Mouse (Mus musculus) retina, postnatal 1 day (tissue): Measurements from ENCODE around the gene Tcf12.

Experiments
- DNase-seq: peaks from one replicate; pipeline ENCODE4 v3.0.0-alpha.2; 2012

Tcf12 gene

GRCm38 (mm10) chr9:72085017-72085416, 26.7 kb downstream of the Tcf12 start:
- no peak for DNase-seq

DNA sequence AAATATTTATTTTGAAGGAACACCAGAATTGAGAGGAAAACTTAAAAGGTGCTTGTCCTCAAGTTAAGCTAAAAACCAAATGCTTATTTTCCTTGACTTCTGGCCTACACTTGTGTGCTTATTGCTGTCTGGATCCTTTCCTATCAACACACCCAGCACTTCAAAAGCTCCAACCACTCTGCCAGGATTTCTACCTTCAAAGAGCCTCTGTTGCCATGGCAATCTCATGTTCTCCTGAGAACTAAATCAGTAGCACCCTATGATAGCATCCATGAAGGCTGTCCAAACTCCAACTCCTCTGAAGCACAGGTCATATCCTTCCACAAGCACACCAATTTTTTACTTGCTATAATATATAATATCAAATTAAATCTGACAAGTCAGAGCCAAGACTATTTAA, 27.5 kb downstream of the Tcf12 start:
- no peak for DNase-seq

DNA sequence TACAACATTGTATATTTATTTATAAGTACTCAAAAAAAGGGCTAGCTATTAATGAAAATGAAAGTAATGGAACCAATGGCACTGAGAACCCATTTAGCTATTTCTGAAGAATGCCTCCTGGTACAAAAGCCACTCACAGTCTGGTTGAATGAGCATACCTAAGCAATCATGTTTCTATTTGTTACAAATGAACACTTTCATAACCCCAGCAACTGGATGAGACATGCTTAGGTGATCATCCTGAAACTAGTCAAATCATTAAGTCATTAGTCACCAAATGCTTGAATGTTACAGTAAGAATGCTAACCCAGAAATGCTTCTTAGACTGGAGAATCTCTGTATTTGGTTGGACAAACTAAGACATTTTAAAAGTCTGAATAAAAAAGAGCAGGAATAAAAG, 35.5 kb downstream of the Tcf12 start:
- DNase-seq = peak; percentile 9

DNA sequence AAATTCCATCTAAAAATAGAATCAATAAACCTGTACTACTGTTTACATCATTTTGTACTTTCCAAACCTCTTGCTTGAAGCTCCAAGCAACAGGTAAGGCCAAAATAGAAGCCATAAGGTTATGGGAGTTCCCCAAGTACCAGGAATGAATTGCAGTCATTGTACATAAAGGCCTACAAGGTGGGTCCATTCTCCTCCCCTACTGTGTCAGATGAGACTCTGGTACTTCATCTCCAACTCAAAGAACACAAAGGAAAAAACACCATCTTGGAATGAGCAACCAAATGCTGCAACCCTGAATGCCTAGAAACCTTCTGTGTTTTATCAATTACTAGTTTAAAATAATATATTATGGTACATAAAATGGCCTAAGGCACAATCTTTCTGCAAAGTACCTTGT, 45.5 kb downstream of the Tcf12 start:
- no peak for DNase-seq

- DNase-seq = no peak
Observed at GRCm38 (mm10) chr9:72053144-72053543, 58.5 kb downstream of the Tcf12 start.

- no peak for DNase-seq
Observed at GRCm38 (mm10) chr9:72040156-72040555, 71.5 kb downstream of the Tcf12 start.

DNA sequence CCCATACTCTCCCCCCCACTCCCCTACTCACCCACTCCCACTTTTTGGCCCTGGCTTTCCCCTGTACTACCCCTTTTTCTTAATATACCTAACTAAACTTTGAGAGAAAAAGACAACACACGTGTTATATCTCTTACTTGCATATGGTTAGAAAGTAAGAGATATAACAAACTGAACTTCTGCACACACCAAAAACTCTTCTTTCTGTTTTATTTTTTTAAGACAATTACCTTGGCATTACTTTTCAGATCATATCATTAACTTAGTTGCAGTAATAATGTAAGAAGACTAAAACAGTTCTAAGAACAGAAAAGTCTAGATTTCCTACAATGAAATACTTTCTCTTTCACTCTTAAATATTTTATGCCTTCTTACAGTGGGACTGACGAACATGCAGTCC, 72.3 kb downstream of the Tcf12 start:
- DNase-seq = no peak

GRCm38 (mm10) chr9:72037059-72037516, 74.6 kb downstream of the Tcf12 start:
- no peak for DNase-seq

DNA sequence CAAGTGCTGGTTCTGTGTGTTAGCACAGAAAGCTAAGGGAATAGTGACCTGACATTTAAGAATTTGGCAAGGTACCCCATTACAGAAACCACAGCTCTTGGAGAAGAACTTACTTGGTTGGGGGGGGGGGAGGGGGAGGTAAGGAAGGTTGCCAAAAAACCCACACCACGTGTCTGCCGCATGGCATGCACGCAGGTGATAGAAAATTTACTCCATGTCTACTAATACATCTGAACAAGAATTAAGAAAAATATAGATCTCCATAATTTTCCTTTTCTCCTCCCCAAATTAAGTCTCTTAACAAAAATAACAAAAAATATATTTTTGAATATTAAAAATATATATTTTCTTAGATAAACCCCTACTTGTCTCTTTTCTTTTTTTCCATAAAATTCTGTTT, 75.4 kb downstream of the Tcf12 start:
- no peak for DNase-seq

DNA sequence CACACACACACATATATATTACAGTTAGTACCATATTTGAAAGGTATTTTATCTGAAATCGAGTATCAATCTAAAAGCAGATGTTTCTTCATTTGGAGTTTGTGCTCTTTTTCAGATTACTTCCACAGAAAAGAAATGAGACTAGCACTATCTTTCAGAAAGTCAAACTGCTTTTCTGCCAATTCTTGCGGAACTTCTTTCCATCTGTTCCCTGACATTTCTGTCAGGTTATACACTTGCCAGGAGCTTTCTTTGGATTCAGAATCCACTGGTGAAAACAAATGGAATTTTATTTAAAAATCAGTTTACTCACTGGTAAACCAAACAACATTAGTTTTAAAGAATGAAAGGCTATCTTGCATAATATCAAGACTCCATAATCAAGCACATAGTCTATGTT, 78.4 kb downstream of the Tcf12 start:
- no peak for DNase-seq

DNA sequence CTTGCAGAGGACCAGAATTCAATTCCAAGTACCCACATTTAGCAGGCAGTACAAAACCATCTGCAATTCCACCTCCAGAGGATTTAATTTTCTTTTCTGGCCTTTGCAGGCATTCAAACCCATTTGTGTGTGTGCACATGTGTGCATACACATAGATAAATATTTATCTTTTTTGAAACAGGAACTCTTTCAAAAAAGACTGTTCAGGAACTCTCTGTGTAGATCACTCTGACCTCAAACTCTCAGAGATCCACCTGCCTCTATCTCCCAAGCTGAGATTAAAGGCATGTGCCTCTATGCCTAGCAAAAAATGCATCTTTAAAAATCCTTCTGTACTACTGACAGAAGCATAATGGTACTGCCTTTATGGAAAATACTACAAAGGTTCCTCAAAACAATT, 81.4 kb downstream of the Tcf12 start:
- no peak for DNase-seq

DNA sequence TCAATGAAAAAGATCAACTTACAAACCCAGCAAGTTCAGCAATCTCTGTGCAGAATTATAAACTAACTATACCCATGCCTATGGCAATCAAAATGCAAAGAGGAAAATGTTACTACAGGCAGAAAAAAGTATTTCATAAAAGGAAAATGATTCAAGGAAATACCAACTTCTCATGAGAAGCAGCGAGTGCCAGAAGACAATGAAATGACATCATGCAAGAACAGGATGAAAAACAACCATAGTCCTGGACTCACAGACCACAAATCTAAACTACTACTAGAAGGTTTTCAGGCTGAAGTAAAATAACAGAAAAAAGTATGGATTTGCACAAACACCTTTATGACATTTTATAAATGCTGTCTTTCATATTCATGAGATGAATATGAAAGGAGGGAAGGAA, 82.1 kb downstream of the Tcf12 start:
- DNase-seq = no peak

DNA sequence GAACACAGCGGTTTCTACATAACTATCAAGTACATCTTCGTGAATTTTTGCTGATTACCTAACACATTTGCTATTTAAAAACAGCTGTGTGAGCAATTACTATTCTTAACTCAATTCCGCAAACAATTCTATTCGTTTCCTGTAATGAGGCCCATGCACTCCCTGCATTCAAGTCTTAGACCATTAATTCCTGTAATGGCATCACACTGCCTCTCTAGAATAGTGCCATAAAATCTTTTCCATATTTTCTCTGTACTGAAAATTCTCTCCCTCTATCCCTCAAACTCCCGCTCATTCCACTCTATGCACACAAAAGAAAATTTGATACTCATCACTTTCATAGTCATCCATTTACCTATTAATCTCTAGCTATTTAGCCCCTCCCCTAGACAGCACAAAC, 88.4 kb downstream of the Tcf12 start:
- no peak for DNase-seq

DNA sequence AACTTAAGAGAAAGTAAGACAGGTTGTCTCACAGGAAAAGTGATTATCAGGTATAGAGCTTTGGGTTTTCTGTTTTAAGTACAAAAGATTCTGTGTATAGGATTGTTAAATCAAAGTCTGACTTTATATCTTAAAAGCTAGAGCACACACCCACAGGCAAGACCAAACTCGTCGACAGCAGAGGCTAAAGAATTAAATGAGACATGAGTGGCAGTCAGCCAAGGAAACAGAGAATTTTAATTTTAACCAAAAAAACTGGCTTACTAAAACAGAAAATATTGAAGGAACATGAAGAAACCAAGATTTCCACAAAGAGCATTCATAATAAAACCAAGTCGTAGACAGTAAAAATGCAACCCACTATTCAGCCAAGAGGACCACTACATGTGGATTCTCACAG, 90.2 kb downstream of the Tcf12 start:
- DNase-seq = no peak

DNA sequence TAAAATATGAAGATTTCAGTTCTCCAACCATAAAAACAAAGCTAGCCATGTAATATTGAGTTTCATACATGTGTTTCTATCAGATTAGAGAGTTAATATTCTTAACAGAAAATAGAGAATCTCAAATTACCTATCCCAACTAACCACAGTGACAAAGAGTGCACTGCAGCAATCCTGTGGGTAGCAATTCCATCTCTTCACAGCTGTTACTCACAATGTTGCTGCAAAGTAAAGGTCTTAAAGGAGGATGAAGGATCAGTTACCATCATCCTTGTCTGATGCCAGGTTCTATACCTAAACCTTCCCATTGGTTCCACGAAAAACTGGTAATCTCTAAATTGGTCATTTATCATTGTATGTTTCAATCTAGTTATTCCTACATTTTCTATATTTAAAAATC, 95.7 kb downstream of the Tcf12 start:
- no peak for DNase-seq

GRCm38 (mm10) chr9:72014585-72015381, 96.9 kb downstream of the Tcf12 start:
- DNase-seq = no peak

DNA sequence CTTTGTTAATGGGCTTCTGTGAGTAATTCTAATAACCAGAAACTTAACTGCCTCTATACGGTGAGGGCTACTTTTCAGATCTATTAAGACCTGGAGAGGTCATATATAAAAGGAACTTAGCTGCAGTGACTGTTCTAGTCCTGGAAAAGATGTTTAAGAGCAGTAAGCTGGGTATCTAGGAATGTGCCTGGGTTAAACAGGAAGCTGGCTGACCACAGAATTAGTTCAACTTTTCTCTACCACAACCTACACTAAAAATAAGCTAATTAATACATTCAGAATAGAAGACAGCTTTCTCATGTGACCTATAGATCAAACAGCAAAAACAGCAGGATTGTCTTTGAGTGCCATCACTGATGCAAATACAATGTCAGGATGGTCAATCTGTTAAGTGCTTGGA, 98.1 kb downstream of the Tcf12 start:
- DNase-seq = no peak

- DNase-seq = no peak
Observed at GRCm38 (mm10) chr9:72008634-72009033, 103.0 kb downstream of the Tcf12 start.

DNA sequence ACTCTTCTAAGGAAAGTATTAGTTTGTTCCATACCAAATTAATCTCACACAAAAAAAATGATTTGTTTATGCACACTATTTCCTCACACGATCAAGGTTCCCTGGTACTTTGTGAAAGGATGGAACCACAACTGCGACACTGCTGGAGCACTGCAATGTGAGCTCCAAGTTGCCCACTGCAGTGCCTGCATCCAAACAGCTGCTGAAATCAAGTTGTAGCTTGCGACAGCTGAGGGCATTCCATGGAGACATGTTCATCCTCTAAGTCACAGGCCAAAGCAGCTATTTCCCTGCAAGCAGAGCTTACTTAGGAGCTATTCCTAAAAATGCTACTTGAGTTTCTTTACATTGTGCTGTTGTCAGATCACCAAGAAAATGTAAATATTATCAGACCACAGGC, 120.5 kb downstream of the Tcf12 start:
- no peak for DNase-seq

DNA sequence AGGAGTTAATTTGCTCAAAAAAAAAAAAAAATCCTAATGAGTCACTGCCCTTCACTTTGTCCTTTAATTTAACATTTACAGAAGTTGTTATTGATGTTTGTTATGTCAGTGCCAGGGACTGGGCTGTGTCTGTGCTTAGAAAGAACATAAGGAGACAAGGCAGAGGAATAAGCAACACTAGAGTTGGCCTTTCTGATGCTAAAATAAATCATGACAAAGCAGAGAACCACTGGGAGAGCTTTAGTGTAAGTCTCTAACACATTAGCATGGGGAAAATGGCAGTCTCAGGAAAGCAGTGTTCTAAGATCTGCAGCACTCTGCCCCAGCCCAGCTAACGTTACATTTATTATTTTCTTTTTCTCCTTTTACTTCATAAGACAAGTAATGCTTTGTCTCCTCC, 121.3 kb downstream of the Tcf12 start:
- no peak for DNase-seq

DNA sequence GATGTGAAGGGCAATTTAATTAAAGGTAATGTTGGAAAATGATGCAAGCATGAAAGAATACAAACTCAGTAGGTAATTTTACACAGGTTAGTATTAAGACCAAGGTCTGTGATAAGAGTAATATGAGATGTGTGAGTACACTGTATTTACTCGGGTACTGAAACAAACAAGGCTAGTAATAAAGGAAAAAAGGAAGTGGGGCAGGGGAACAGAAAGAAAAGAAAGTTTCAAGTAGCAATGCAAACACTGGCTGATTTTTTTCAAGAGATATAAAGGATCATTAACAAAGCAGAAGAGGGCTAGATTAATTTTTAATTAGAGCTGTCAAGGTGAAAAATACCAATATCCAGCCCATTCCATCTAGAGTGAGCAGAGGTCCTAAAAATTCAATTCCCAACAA, 122.0 kb downstream of the Tcf12 start:
- no peak for DNase-seq

DNA sequence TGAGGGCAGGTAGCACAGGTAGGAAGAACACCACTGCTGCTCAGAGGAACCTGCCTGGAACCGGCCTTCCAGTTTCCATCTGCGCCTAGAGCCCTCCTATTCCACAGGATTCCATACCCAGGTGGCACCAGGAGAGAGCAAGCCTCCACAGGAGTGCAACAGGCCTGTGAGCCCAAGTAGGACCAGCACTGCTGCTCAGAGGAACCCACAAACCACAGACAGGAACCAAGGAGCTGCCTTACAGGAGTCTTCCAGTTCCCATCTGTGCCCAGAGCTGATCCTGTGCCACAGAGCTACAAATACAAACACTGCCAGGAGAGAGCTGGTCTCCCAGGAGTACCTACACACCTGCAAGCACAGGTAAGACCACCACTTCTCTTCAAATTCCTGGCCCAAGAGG, 125.0 kb downstream of the Tcf12 start:
- DNase-seq = no peak

DNA sequence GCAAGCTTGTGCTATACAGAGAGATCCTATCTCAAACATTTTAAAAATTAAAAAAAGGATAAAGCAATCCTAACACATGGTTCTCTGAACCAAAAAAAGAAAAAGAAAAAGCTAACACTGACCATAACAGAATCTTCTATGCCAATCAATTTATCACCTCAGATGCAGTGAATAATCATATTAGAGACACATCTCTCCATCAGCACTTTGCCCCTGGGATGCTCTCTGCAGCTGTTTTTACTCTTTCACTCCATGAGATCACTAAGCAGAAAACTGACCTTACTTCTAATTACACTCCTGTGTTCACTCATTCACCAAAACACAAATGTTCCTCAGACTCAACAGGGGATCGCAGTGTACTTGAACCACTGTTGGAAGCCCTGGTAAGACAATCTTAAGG, 128.8 kb downstream of the Tcf12 start:
- DNase-seq = no peak

- no peak for DNase-seq
Observed at GRCm38 (mm10) chr9:71981071-71981470, 130.6 kb downstream of the Tcf12 start.

DNA sequence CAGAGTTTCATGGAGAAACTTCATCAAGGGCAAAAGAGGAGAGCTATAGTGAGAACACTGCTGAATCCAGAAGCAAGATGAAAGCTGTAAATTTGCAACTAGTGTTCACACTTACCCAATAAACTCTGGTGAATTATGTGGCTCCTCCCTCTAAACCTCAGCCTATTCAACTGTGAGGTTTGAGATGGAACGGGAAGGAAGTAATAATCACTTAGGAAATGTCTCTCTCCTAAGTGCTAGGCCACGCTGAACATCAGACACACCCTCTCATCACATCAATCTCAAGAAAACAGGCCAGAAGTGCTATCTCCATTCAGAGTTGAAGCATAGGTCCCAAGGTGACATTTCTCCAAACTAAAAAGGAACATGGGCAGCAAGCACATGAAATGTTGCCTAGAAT, 131.1 kb downstream of the Tcf12 start:
- no peak for DNase-seq
